Mouse (Mus musculus): ENCODE data around the gene Slc25a39.
"Not testable (repeated sequence)": the region's sequence is repeated elsewhere in the genome, so short reads cannot be mapped to it uniquely, and the experiment has no call there.

The Slc25a39 gene

DNA sequence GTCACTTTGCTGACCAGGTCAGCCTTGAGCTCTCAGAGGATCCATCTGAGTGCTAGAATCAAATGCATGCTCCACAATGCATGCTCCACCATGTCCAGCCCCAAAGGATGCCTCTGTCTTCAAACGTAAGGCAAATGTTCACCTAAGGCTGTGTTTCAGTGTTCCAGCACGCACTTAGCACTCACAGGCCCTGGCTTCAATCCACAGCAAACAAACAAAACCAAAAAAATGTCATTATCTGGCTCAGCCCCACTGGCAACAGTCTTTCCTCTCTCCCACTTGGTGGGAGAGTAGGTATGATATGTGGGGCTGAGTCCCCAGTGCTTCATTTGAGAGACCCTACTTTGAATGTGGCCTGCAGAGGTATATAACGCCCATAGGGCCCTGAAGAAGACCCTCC lies 3.3 kb upstream of the Slc25a39 start:
- no peak for DNase-seq (ENCODE audit: low spot score)

DNA sequence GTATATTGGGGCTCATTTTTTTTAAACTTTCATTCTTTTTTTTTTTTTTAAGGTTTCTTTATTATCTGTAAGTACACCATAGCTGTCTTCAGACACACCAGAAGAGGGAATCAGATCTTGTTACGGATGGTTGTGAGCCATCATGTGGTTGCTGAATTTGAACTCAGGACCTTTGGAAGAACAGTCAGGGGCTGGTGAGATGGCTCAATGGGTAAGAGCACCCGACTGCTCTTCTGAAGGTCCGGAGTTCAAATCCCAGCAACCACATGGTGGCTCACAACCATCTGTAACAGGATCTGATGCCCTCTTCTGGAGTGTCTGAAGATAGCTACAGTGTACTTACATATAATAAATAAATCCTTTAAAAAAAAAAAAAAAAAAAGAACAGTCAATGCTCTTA lies 2.6 kb upstream of the Slc25a39 start:
- not testable (repeated sequence) for DNase-seq (ENCODE audit: low spot score)

DNA sequence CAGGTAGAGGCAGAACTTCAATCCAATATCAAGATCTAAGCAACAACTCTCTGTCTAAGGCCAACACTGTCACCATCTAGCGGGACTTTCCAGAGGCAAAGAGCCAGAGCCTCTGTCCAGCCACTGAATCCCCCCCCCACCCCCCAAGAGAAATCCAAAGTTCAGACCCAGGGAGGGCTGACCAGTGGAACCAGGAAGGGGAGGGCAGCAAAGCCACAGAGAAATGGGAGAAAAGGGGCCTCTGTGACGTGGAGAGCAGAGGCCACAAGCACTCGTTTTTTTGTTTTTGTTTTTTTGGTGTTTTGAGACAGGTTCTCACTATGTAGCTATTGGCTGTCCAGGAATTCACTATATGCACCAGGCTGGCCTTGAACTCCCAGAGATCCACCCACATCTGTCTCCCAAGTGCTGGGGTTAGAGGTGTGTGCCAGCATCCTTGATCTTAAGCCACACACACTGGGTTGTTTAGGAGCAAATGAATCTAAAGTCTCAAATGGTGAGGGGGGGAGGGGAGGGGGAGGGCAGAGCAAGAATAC lies 2.1 kb upstream of the Slc25a39 start:
- DNase-seq (ENCODE audit: low spot score), result no peak

- no peak for DNase-seq (ENCODE audit: low spot score)
These were observed 1.4 kb upstream of the Slc25a39 start for GRCm38 (mm10) chr11:102408888-102409794.

DNA sequence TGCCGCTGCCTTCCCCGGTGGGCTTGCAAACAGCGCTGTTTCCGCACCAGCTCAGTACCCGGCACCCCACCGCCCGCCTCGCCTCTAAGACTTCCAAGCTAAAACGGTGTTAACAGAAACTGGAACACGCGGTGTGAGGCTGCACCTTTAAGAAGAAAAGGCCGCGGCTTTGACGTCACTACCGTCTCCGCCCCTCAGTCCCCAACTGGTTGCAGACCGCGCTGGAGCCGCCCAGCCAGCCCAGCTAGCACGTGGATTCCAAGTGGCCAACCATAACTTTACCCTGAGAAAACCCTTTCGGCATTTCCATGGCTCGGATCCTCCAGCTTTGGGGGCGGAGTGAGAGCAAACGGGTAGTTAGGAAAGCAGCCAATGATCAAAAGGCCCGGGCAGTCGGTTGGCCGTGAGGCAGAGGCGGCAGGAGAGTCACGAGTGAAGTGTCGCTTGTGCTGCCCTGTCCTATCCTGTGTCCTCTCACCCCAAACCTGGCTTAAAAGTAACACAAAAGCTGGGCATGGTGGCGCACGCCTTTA lies 664 bp upstream of the Slc25a39 start:
- DNase-seq (ENCODE audit: low spot score), result peak; percentile 95

- DNase-seq (ENCODE audit: low spot score), result peak; percentile 84
These were observed 579 bp downstream of the Slc25a39 start for GRCm38 (mm10) chr11:102406900-102407833.

GRCm38 (mm10) chr11:102406401-102406800 lies 1.3 kb downstream of the Slc25a39 start:
- DNase-seq (ENCODE audit: low spot score), result no peak

DNA sequence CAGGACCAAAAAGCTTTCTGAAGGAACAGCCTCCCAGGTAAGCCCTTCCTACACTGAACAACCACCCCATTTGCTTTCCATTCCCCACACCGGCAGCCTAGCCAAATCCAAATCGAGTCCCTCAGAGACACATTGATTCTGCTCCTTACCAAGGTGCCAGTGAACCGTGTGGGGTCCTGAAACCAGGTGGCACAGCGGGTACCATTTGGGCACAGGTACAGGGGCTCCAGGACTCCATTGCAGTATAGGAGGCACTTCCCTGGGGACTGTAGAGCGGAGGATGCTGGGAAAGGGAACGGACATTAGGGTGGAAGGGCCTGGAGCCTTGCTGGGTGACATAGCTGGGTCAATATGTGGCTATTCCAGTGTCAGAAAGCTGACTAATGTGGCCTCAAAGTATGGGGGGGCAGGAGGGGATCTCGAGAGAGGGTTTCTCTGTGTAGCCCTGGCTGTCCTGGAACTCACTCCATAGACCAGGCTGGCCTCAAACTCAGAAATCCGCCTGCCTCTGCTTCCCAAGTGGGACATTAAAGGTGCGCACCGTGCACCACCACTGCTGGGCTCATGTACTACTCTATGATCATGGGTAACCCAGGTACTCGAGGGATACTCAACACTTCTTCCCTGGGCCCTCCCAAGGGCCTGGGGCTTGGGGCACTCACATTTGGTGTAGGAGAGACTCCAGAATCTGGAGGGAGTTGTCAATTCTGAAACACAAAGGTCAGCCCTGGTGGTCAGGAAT lies 2.0 kb downstream of the Slc25a39 start:
- DNase-seq (ENCODE audit: low spot score), result no peak

- DNase-seq (ENCODE audit: low spot score), result no peak
These were observed 3.4 kb downstream of the Slc25a39 start for GRCm38 (mm10) chr11:102404161-102405010.

- DNase-seq (ENCODE audit: low spot score), result no peak
These were observed 4.1 kb downstream of the Slc25a39 start for GRCm38 (mm10) chr11:102403657-102404056.

- DNase-seq (ENCODE audit: low spot score), result no peak
These were observed 5.7 kb downstream of the Slc25a39 start for GRCm38 (mm10) chr11:102401898-102402500.

- no peak for DNase-seq (ENCODE audit: low spot score)
These were observed 7.1 kb downstream of the Slc25a39 start for GRCm38 (mm10) chr11:102400513-102401084.

- no peak for DNase-seq (ENCODE audit: low spot score)
These were observed 8.1 kb downstream of the Slc25a39 start for GRCm38 (mm10) chr11:102399610-102400072.

- DNase-seq (ENCODE audit: low spot score), result no peak
These were observed 8.6 kb downstream of the Slc25a39 start for GRCm38 (mm10) chr11:102399107-102399506.

GRCm38 (mm10) chr11:102398007-102398825 lies 9.5 kb downstream of the Slc25a39 start:
- no peak for DNase-seq (ENCODE audit: low spot score)

- DNase-seq (ENCODE audit: low spot score), result no peak
These were observed 11.0 kb downstream of the Slc25a39 start for GRCm38 (mm10) chr11:102396671-102397141.

DNA sequence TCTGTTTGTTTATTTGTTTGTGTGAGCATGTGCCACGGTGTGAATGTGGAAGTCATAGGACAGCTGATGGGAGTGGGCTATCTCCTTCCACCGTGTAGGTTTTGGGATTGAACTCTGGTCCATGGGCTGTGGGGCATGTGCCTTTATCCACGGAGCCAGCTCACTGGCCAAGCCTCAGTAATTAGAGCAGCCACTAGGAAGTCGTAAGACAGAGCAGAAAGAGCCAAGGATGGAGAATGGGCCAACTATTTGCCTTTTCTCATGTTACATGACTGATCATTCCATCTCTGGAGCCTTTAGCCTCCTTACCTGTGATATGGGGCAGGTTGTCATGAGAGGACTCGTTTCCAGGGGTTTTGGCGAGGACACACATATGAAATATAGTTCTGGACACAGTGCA lies 11.5 kb downstream of the Slc25a39 start:
- DNase-seq (ENCODE audit: low spot score), result no peak

DNA sequence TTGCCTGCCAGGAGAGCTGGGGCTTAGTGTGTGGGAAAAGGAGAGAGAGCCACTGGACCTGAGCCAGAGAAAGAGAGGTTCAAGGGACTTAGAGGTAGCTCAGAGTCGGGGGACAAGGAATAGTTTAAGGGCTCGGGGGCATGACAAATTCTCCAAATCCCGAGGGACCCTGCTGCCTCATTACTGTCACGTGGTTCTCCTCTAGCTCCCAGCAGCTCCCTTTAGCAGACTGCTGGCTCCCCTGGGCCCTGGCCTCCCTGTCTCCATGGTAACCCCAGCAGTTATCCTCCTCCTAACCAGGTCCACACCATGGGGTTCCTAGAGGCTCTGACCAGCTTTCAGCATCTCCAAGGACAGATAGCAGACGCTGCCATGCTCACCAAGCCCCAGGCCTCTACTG lies 12.5 kb downstream of the Slc25a39 start:
- no peak for DNase-seq (ENCODE audit: low spot score)
